Mouse (Mus musculus) liver, adult (tissue): Measurements from ENCODE around the gene Brap.

Experiments used
- GATA4 ChIP-seq: IDR thresholded peaks from 2 replicates; pipeline ENCODE4 v1.6.1; 2014; ENCODE audit warnings: mild to moderate bottlenecking, low read length; ENCODE audit not compliant: insufficient replicate concordance

Gene Brap

DNA sequence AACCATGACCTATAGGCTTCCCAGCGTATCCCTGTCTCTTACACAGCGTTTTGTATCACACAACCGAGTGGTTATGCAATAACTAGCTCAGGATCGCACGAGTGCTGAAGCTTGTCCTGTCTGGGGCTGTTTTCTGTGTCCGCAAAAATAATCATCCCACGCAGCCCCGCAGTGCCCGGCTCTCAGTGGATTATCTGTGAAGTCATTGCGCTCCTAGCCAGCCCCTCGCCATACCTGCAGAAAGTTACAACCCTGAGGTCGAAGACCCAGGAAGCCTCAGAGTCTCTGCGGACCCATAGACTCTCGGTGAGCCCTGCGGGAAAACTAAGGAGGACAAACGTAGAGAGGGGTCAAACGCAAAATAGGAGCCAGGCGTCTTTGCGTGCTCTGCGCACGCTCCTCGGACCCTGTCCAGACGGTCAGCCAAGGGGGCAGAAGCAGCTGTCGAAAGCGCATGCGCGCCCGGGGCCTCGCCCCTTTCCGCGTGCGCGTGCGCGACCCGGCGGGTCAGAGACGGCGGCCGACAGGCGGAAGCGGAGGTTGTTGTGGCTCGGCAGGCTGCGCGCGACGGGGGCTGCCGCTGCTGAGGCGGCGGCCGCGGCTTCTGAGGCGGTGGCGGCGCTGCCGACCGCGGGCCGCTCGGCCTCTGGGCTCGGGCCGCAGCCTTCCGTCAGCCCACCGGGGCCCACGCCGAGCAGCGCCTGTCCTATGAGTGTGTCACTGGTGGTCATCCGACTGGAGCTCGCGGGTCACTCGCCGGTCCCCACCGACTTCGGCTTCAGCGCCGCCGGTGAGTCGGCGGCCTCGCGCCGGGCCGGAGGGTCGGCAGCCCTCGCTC is at the start of gene Brap, which contains the start of gene Acad10:
TSS of gene Brap (plus strand) at position 505 of the 838 bp plus-strand sequence.
TSS of gene Acad10 (minus strand) at position 456 of the 838 bp plus-strand sequence.
- no peak for TF ChIP-seq GATA4

DNA sequence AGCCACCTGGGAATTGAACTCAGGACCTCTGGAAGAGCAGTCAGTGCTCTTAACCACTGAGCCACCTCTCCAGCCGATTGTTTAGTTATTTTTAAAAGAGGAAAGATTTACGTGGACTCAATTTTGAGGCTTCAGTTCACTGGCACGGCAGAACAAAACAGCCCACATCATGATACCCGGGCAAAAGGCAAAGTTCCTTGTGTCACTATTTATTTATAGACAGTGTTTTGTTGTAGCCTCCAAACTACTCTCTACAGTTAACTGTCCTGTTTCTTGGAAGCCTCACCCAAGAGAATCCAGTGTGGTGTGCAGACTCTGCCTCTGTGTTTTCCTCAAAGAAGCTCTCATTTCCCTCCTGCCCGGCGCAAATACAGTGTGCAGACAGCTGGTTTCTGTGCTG is 48.3 kb upstream of the Brap start:
- no peak for TF ChIP-seq GATA4

DNA sequence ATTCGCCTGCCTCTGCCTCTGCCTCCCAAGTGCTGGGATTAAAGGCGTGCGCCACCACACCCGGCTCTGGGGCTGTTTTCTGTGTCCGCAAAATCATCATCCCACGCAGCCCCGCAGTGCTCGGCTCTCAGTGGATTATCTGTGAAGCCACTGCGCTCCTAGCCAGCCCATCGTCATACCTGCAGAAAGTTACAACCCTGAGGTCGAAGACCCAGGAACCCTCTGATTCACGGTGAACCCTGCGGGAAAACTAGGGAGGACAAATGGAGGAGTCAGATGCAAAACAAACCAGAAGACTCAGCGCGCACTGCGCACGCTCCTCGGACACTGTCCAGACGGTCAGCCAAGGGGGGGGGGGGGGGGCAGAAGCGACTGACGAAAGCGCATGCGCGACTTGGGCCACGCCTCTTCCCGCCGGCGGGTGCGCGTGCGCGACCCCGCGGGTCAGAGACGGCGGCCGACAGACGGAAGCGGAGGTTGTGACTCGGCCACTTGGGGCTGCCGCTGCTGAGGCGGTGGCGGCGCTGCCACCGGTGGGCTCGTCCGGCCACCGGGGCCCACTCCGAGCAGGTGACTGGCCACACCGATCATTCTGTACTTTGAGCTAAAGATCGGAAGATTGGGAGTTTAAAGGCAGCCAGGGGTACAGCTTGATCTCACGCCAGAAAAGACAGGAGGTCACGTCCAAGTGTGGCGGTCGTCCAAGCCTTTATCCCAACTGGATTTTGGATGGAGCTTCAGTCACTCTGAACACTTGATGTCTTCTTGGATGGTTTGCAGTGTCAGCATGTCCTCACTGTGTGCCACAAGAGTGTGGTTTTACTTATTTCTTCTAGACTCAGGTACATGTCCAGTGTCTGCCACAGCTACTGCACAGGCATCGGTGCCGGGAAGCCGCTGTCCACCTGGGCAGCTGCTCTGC is 41.5 kb upstream of the Brap start, which contains the start of gene Acad12:
TSS of gene Acad12 (minus strand) at position 347 of the 922 bp plus-strand sequence.
- no peak; the same call in 1 of the 2 replicates for TF ChIP-seq GATA4

DNA sequence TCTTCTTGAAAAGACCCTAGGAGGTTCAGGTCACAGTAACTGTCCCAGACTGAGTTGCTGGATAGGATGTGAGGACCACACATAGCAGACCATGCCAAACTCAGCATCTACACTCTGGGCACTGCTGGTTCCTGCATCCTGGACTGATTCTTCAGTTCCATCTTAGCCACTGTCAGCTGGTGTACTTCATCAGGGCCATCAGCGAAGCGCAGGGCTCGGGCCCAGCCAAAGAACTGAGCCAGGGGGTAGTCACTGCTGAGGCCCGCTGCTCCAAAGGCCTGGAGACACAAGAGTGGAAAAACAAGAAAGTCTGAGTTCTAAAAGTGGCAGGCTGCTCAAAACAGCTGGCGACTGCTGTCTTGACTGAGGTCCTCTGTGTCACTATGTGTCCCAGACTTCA is 39.3 kb upstream of the Brap start:
- TF ChIP-seq GATA4 = no peak

GRCm38 (mm10) chr5:121623241-121623640 is 37.1 kb upstream of the Brap start:
- no peak for TF ChIP-seq GATA4

- no peak for TF ChIP-seq GATA4
These were observed 32.5 kb upstream of the Brap start for GRCm38 (mm10) chr5:121627871-121628270.

DNA sequence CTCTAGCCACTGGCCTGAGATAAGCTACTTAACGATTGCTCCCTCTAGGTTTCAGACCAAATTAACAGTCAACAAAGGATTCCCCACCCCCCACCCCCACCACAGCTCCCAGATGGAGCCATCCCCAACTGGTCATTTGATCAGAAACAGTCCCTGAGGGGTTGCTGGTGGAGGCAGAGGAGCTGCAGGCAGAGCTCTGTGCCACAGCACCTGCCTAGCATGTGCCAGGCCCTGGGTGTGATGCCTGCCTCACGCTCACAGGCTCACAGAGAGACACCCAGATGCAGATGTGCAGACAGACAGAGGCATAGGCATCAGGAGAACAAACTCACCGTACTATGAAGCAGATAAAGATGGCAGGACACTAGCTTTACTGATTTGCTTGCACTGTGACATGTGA is 27.6 kb upstream of the Brap start:
- TF ChIP-seq GATA4 = no peak

DNA sequence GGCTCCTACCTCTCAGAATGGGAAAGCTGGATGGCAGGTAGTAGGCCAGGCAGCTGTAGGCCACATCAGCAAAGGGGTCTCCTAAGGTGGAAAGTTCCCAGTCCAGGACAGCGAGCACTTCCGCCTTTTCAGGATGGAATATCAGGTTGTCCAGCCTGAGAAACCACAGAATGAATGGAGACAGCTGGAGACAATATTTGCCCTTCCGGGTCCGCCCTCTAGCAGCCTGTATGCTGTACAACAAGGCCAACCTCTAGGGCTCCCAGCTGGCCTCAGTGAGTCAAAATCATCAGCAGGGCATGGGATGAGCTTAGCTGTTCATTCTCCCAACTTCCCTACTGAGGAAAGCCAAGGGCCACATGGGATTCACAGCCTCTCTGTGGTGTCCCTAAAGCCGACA is 25.7 kb upstream of the Brap start:
- no peak for TF ChIP-seq GATA4

DNA sequence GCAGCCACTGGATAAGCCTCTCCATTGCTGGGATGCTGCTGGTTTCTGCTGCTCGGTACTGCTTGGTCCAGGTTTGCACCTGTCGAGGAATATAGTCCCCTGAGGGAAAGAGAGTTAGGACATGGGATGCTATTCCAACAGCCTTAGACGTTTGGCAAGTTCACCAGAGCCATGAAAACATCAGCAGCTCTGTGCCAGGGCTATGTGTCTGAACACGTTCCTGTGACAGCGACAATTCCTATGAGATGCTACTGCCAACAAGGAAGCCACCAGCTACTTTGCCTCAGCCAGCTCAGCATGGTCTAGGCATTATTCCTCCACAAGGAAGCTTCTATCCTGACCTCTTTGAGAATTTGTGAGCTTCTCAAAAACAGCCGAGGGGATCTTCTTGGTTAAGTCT is 23.1 kb upstream of the Brap start:
- TF ChIP-seq GATA4 = no peak

- no peak for TF ChIP-seq GATA4
These were observed 20.8 kb upstream of the Brap start for GRCm38 (mm10) chr5:121639601-121640000.

DNA sequence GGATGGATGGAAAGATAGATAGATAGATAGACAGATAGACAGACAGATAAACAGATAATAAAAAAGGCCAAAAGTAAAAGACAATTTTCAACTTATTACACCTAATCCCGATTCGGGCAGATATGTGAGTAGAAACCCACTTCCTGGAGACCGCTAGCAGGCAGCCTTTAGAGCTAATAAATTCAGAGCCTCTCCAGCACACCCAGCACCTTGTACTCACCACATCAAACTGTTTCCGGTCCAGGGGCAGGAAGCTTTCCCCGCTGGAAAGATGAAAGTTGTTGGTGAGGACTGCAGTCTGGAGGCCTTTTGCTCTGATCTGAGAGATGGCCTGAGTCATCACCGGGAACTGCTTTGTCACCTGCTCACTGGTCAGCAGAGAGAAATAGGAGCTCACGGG is 11.2 kb upstream of the Brap start:
- TF ChIP-seq GATA4 = no peak

DNA sequence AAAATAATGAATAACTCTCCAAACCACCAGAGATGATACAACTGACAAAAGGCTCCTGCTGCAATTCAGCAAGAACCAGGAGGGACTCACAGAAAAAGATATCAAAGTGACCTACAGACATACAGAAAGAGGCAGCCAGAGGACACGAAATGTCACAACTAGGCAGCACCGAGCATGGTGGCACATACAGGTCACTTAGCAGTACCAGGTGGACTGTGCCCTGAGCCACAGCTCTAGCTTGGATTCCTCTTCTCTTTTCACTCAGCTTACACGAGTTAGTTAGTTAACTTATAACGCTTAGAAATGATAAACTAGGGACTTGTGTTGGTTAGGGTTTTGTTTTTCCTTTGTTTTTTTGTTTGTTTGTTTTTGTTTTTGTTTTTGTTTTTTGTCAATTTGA is 5.8 kb upstream of the Brap start:
- no peak for TF ChIP-seq GATA4

- no peak for TF ChIP-seq GATA4
These were observed 513 bp downstream of the Brap start for GRCm38 (mm10) chr5:121660897-121661254.

GRCm38 (mm10) chr5:121661494-121661893 is 1.1 kb downstream of the Brap start:
- no peak for TF ChIP-seq GATA4

- TF ChIP-seq GATA4 = no peak
These were observed 3.1 kb downstream of the Brap start for GRCm38 (mm10) chr5:121663456-121663855.

- no peak for TF ChIP-seq GATA4
These were observed 3.7 kb downstream of the Brap start for GRCm38 (mm10) chr5:121664078-121664477.
